In the genomic region with DNA sequence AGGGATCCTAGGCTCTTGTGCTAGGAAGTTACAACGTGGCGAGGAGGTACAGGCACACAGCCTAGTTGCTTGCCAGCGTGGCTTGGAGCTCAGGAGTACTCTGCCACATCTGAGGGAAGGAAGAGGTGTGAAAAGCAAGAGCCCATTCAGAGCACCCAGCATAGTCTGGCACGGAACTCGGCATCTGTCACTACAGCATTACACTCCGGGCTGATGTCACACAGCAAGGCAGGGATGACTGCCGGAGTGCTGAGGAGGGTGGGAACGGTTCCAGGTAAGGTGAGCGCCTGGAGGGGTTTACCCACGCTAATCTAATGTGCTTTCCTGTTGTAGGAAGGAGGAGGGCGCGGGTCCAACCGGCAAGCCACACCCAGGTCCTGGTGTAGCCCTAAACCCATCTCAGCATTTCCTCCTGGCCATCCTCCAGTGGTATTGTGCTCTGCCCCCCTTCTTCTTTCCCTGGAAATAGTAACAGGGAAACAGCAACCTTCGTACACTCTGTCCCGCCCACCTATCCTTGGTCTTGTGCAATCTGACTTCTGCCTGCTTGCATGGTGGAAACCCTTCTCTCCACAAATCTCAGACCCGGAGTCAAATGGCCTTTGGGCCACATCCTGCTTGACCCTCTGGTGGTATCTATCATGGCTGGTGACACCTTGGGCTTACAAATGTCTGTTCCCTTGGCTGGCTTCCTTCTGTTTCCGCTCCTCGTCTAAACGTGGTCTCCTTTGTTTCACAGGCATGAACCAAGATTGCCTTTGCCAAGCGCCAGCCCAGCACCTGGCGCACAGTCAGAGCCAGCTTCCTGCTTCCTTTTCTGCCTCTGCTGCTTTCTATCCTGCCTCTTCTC, we compare ENCODE assay signal across 8 mouse cellular contexts. TPM values are rescaled to one million over a fixed set of nuclear protein-coding genes. Genes with fewer than 3 reads are reported as not detected.
DNase-seq lines count a peak whose midpoint lies in the region; ATAC-seq and TF ChIP-seq lines count a peak whose summit lies in the region.

No protein-coding gene starts in this region.

- H3K27ac ChIP-seq in hindbrain, postnatal 0 days, result peak overlapping the region; percentile 75
- H3K27ac ChIP-seq in hindbrain, embryonic 10.5 days, result no peak overlapping the region
- peak overlapping the region; percentile 42; the same call in 1 of the 2 replicates for H3K27ac ChIP-seq in kidney, embryonic 14.5 days (ENCODE audit: low read depth, low read length)
- H3K27ac ChIP-seq in limb, embryonic 15.5 days, result peak overlapping the region; percentile 57

- H3K9me3 ChIP-seq in hindbrain, postnatal 0 days (ENCODE audit: low read length), result no peaks in the 10 kb centered on the region
- no peaks in the 10 kb centered on the region for H3K9me3 ChIP-seq in hindbrain, embryonic 10.5 days
- H3K9me3 ChIP-seq in kidney, embryonic 14.5 days (ENCODE audit: control insufficient read depth, low read length), result no peaks in the 10 kb centered on the region
- no peaks in the 10 kb centered on the region for H3K9me3 ChIP-seq in limb, embryonic 15.5 days

- no peaks in the 10 kb centered on the region for H3K27me3 ChIP-seq in hindbrain, postnatal 0 days (ENCODE audit: insufficient read depth, low read length)
- no peaks in the 10 kb centered on the region for H3K27me3 ChIP-seq in hindbrain, embryonic 10.5 days (ENCODE audit: insufficient read depth, poor library complexity, severe bottlenecking)
- H3K27me3 ChIP-seq in kidney, embryonic 14.5 days (ENCODE audit: control insufficient read depth, insufficient read depth, low read length), result no peaks in the 10 kb centered on the region
- H3K27me3 ChIP-seq in limb, embryonic 15.5 days, result no peaks in the 10 kb centered on the region

- peaks cover 51% of the 10 kb centered on the region for H3K36me3 ChIP-seq in hindbrain, postnatal 0 days (ENCODE audit: insufficient read depth, low read length)
- peaks cover 98% of the 10 kb centered on the region for H3K36me3 ChIP-seq in hindbrain, embryonic 10.5 days
- H3K36me3 ChIP-seq in kidney, embryonic 14.5 days (ENCODE audit: control insufficient read depth, insufficient read depth, low read length), result peaks cover 54% of the 10 kb centered on the region
- H3K36me3 ChIP-seq in limb, embryonic 15.5 days, result peaks cover 80% of the 10 kb centered on the region

- H3K4me1 ChIP-seq in hindbrain, postnatal 0 days (ENCODE audit: insufficient read depth, low read length), result peaks cover 4% of the 10 kb centered on the region; the same call in 1 of the 2 replicates
- peaks cover 10% of the 10 kb centered on the region for H3K4me1 ChIP-seq in hindbrain, embryonic 10.5 days (replicated peaks)
- no peaks in the 10 kb centered on the region for H3K4me1 ChIP-seq in kidney, embryonic 14.5 days (ENCODE audit: control insufficient read depth, insufficient read depth, low read length)
- peaks cover 13% of the 10 kb centered on the region for H3K4me1 ChIP-seq in limb, embryonic 15.5 days

- peak; percentile 60 for DNase-seq in hindbrain, postnatal 0 days (ENCODE audit: low spot score)
- no peak for DNase-seq in hindbrain, embryonic 10.5 days (ENCODE audit: low spot score)
- peak; percentile 78 for DNase-seq in cerebellum, adult 8-10 months
- DNase-seq in skeletal muscle tissue, adult 2 months (ENCODE audit: low read depth, low spot score), result peak; percentile 33
- DNase-seq in urinary bladder, postnatal 10 days (ENCODE audit: low spot score), result no peak

- WGBS in hindbrain, postnatal 0 days, result 59% methylated on average over 21 of the region's 21 CpGs
- WGBS in hindbrain, embryonic 10.5 days, result 88% methylated on average over 21 of the region's 21 CpGs
- 75% methylated on average over 21 of the region's 21 CpGs for WGBS in kidney, embryonic 14.5 days
- 64% methylated on average over 21 of the region's 21 CpGs for WGBS in limb, embryonic 15.5 days

- TF ChIP-seq CTCF in hindbrain, postnatal 0 days (IDR thresholded peaks at IDR 0.05; ENCODE audit: low read depth), result no peak

- no peak overlapping the region for H3K4me3 ChIP-seq in hindbrain, postnatal 0 days (ENCODE audit: low read length)
- no peak overlapping the region for H3K4me3 ChIP-seq in hindbrain, embryonic 10.5 days
- H3K4me3 ChIP-seq in kidney, embryonic 14.5 days (ENCODE audit: low read length), result no peak overlapping the region
- no peak overlapping the region for H3K4me3 ChIP-seq in limb, embryonic 15.5 days

- no peak overlapping the region for H3K4me2 ChIP-seq in hindbrain, postnatal 0 days (ENCODE audit: low read depth, low read length)
- H3K4me2 ChIP-seq in kidney, embryonic 14.5 days (replicated peaks; ENCODE audit: low read depth, low read length), result no peak overlapping the region
- no peak overlapping the region for H3K4me2 ChIP-seq in limb, embryonic 15.5 days

- no peak overlapping the region for H3K9ac ChIP-seq in hindbrain, postnatal 0 days (replicated peaks; ENCODE audit: low read length)
- no peak overlapping the region for H3K9ac ChIP-seq in kidney, embryonic 14.5 days (ENCODE audit: low read depth, low read length)
- no peak overlapping the region for H3K9ac ChIP-seq in limb, embryonic 15.5 days

- peak; percentile 36 for ATAC-seq in hindbrain, postnatal 0 days
- peak; percentile 60 for ATAC-seq in granulocyte monocyte progenitor cell, adult 5-6 weeks (replicated peaks; ENCODE audit: poor library complexity, severe bottlenecking)
- no peak for ATAC-seq in kidney, embryonic 14.5 days (ENCODE audit: low FRiP score, low TSS enrichment)
- ATAC-seq in limb, embryonic 15.5 days (ENCODE audit: insufficient number of reproducible peaks, low FRiP score, low TSS enrichment, low read depth), result no peak

RNA-seq across cellular contexts. Expression of a gene that starts 18.9 kb away (rescaled TPM):
- not detected in 2 replicates for total RNA-seq in hindbrain, postnatal 0 days (2014; rRNA removed)
- polyA plus RNA-seq in hindbrain, postnatal 0 days (2015; fragmentation: Nextera tagmentation; extraction: Ambion mirVana), result not detected in 2 replicates
- not detected in 2 replicates for polyA plus RNA-seq in hindbrain, embryonic 10.5 days (2016; fragmentation: Nextera tagmentation; extraction: Ambion mirVana)
- not detected in 2 replicates for total RNA-seq in granulocyte monocyte progenitor cell, adult 5-6 weeks (2014; fragmentation: Nextera tagmentation)
- not detected in 2 replicates for total RNA-seq in granulocyte monocyte progenitor cell, adult 5-6 weeks (2017)
- not detected in 2 replicates for polyA plus RNA-seq in kidney, embryonic 14.5 days (2014; fragmentation: Nextera tagmentation; extraction: Ambion mirVana)
- polyA plus RNA-seq in limb, embryonic 15.5 days (2015; fragmentation: Nextera tagmentation; extraction: Ambion mirVana), result not detected in 2 replicates

RNA-seq across cellular contexts. Expression of a gene that starts 43.1 kb away (rescaled TPM):
- 114 and 152 TPM in 2 replicates for total RNA-seq in hindbrain, postnatal 0 days (2014; rRNA removed)
- 31.9 and 35.3 TPM in 2 replicates for polyA plus RNA-seq in hindbrain, postnatal 0 days (2015; fragmentation: Nextera tagmentation; extraction: Ambion mirVana)
- 45.4 and 49.5 TPM in 2 replicates for polyA plus RNA-seq in hindbrain, embryonic 10.5 days (2016; fragmentation: Nextera tagmentation; extraction: Ambion mirVana)
- total RNA-seq in granulocyte monocyte progenitor cell, adult 5-6 weeks (2014; fragmentation: Nextera tagmentation), result 2.5 and 3.6 TPM in 2 replicates
- 1.0 and 3.1 TPM in 2 replicates for total RNA-seq in granulocyte monocyte progenitor cell, adult 5-6 weeks (2017)
- polyA plus RNA-seq in kidney, embryonic 14.5 days (2014; fragmentation: Nextera tagmentation; extraction: Ambion mirVana), result 24.9 and 28.7 TPM in 2 replicates
- polyA plus RNA-seq in limb, embryonic 15.5 days (2015; fragmentation: Nextera tagmentation; extraction: Ambion mirVana), result 37.8 and 39.2 TPM in 2 replicates

Comparison
In these comparisons a context has a peak if more than half of its experiments do, and no peak if none do; other contexts are left out.
1. DNase-seq: peak in hindbrain, postnatal 0 days (single experiment), cerebellum, adult 8-10 months (single experiment) and skeletal muscle tissue, adult 2 months (single experiment); none in hindbrain, embryonic 10.5 days (single experiment) and urinary bladder, postnatal 10 days (single experiment).
2. ATAC-seq: peak in hindbrain, postnatal 0 days (single experiment) and granulocyte monocyte progenitor cell, adult 5-6 weeks (single experiment); none in kidney, embryonic 14.5 days (single experiment) and limb, embryonic 15.5 days (single experiment).